8 mouse cellular contexts compared by ENCODE assay signal in the genomic region with DNA sequence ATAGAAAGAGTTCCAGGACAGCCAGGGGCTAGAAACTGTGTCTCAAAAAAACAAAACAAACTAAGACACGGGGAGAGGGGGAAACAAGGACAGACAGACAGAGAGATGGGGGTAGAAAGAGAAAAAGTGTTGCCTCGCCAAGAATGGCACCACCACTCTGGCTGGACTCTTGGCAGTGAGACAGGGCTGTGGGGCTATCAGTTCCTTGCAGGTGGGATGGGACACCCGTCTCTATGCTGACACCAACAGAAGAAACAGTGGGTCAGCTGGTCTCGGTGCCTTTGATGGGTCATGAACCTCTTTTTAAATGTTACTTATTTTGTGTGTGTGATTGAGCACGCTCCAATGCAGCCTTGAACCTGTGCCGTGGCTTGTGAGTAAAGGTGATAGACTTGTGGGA. TPM values are rescaled to one million over a fixed set of nuclear protein-coding genes. Genes with fewer than 3 reads are reported as not detected.
A peak's percentile ranks its signal among the peaks of the same experiment; 100 is the strongest.
DNase-seq lines count a peak whose midpoint lies in the region; ATAC-seq and TF ChIP-seq lines count a peak whose summit lies in the region.
"Had no signal": no experiment of that assay in that cellular context is flagged by ENCODE, and none has a peak within 500 bp of the region (broad histone marks: within the 10 kb centered on the region; RNA-seq: fewer than 3 reads in every experiment).

No protein-coding gene starts in this region.

- no peak for ATAC-seq in heart, embryonic 15.5 days (replicated peaks; ENCODE audit: insufficient number of reproducible peaks, insufficient read depth, low FRiP score, low read depth)
- peak; percentile 42; the same call in 1 of the 2 replicates for ATAC-seq in erythroblast, adult 5-6 weeks (replicated peaks; ENCODE audit: low FRiP score, poor library complexity, severe bottlenecking)

- H3K36me3 ChIP-seq in heart, embryonic 15.5 days = no peaks in the 10 kb centered on the region
- H3K36me3 ChIP-seq in midbrain, embryonic 10.5 days = no peaks in the 10 kb centered on the region

- no peak for TF ChIP-seq POLR2A in bone marrow, adult 2 months (IDR thresholded peaks at IDR 0.05; ENCODE audit: borderline replicate concordance, control insufficient read depth, low read depth, low read length)

- no peaks in the 10 kb centered on the region for H3K9me3 ChIP-seq in heart, embryonic 15.5 days (replicated peaks)
- H3K9me3 ChIP-seq in midbrain, embryonic 10.5 days (replicated peaks) = no peaks in the 10 kb centered on the region

- H3K27me3 ChIP-seq in heart, embryonic 15.5 days = no peaks in the 10 kb centered on the region
- no peaks in the 10 kb centered on the region for H3K27me3 ChIP-seq in midbrain, embryonic 10.5 days (ENCODE audit: low read depth, poor library complexity, severe bottlenecking)

- intact Hi-C loops in left cerebral cortex, adult 2 months (cut with DNase I) = no loop called here

- H3K4me3 ChIP-seq in heart, embryonic 15.5 days = no peak overlapping the region
- no peak overlapping the region for H3K4me3 ChIP-seq in bone marrow, adult 2 months (replicated peaks; ENCODE audit: control insufficient read depth, low read depth, low read length)
- no peak overlapping the region for H3K4me3 ChIP-seq in midbrain, embryonic 10.5 days
- H3K4me3 ChIP-seq in left cerebral cortex, adult 2 months = no peak overlapping the region

- H3K4me2 ChIP-seq in heart, embryonic 15.5 days = no peak overlapping the region

- WGBS in heart, embryonic 15.5 days = 69% methylated on average over 6 of the region's 6 CpGs
- 62% methylated on average over 6 of the region's 6 CpGs for WGBS in bone marrow, adult 2 months
- WGBS in midbrain, embryonic 10.5 days = 76% methylated on average over 6 of the region's 6 CpGs

- peaks cover 22% of the 10 kb centered on the region for H3K4me1 ChIP-seq in heart, embryonic 15.5 days (replicated peaks)
- H3K4me1 ChIP-seq in bone marrow, adult 2 months (ENCODE audit: control insufficient read depth, insufficient read depth, low read length) = peaks cover 3% of the 10 kb centered on the region; the same call in 1 of the 2 replicates
- peaks cover 31% of the 10 kb centered on the region for H3K4me1 ChIP-seq in midbrain, embryonic 10.5 days

- peak overlapping the region; percentile 90 for H3K27ac ChIP-seq in heart, embryonic 15.5 days
- peak overlapping the region; percentile 28; the same call in 1 of the 2 replicates for H3K27ac ChIP-seq in bone marrow, adult 2 months (ENCODE audit: control insufficient read depth, insufficient read depth, low read depth, low read length, poor library complexity)
- H3K27ac ChIP-seq in midbrain, embryonic 10.5 days (replicated peaks) = peak overlapping the region; percentile 90
- H3K27ac ChIP-seq in left cerebral cortex, adult 2 months = no peak overlapping the region

- no peak for DNase-seq in heart, adult 9 months (ENCODE audit: low spot score in 2 of 2)
- DNase-seq in midbrain, embryonic 10.5 days (ENCODE audit: low spot score) = no peak
- DNase-seq in left cerebral cortex, adult 2 months (ENCODE audit: extremely low spot score in 1 of 2, low spot score in 2 of 2) = no peak
- no peak for DNase-seq in adrenal gland, postnatal 14 days
- DNase-seq: liver, postnatal 0 days had no signal

- no peak for TF ChIP-seq CTCF in bone marrow, adult 2 months (IDR thresholded peaks at IDR 0.05; ENCODE audit: control insufficient read depth, insufficient read depth, low read length)
- no peak for TF ChIP-seq CTCF in left cerebral cortex, adult 2 months (IDR thresholded peaks at IDR 0.05)

- no peak overlapping the region for H3K9ac ChIP-seq in heart, embryonic 15.5 days
- H3K9ac ChIP-seq: liver, postnatal 0 days had no signal

RNA-seq across cellular contexts. Expression of a gene that starts 6.8 kb away (rescaled TPM):
- 6.5 and 10.4 TPM in 2 replicates for polyA plus RNA-seq in heart, embryonic 15.5 days (2015; fragmentation: Nextera tagmentation; extraction: Ambion mirVana)
- 10.9 and 14.4 TPM in 2 replicates for polyA plus RNA-seq in bone marrow, adult 2 months (2011; ENCODE audit: insufficient read depth, insufficient read length, low replicate concordance, missing spikeins)
- 1.9 TPM in 2 replicates for total RNA-seq in erythroblast, adult 5-6 weeks (2015; ENCODE audit: low replicate concordance)
- 0.43 and 0.98 TPM in 2 replicates for total RNA-seq in erythroblast, adult 5-6 weeks (2017; ENCODE audit: low replicate concordance)
- polyA plus RNA-seq in midbrain, embryonic 10.5 days (2016; fragmentation: Nextera tagmentation; extraction: Ambion mirVana) = 12.0 and 14.3 TPM in 2 replicates
- total RNA-seq in left cerebral cortex, adult 2 months (2021) = 10 to 100 TPM; 22.8 to 25.1 TPM
- total RNA-seq in adrenal gland, postnatal 14 days (2021) = 9.4 and 13.0 TPM in 2 replicates

RNA-seq across cellular contexts. Expression of a gene that starts 9.7 kb away (rescaled TPM):
- polyA plus RNA-seq in heart, embryonic 15.5 days (2015; fragmentation: Nextera tagmentation; extraction: Ambion mirVana) = 32.9 and 42.9 TPM in 2 replicates
- 3.1 and 4.5 TPM in 2 replicates for polyA plus RNA-seq in bone marrow, adult 2 months (2011; ENCODE audit: insufficient read depth, insufficient read length, low replicate concordance, missing spikeins)
- not detected in 2 replicates for total RNA-seq in erythroblast, adult 5-6 weeks (2015; ENCODE audit: low replicate concordance)
- not detected in 2 replicates for total RNA-seq in erythroblast, adult 5-6 weeks (2017; ENCODE audit: low replicate concordance)
- polyA plus RNA-seq in midbrain, embryonic 10.5 days (2016; fragmentation: Nextera tagmentation; extraction: Ambion mirVana) = 28.9 and 30.0 TPM in 2 replicates
- 1 to 10 TPM; 4.9 to 6.8 TPM for total RNA-seq in left cerebral cortex, adult 2 months (2021)
- 65.1 and 69.7 TPM in 2 replicates for total RNA-seq in adrenal gland, postnatal 14 days (2021)

RNA-seq across cellular contexts. Expression of a gene that starts 26.0 kb away (rescaled TPM):
- 37.7 and 53.3 TPM in 2 replicates for polyA plus RNA-seq in heart, embryonic 15.5 days (2015; fragmentation: Nextera tagmentation; extraction: Ambion mirVana)
- polyA plus RNA-seq in bone marrow, adult 2 months (2011; ENCODE audit: insufficient read depth, insufficient read length, low replicate concordance, missing spikeins) = 9.0 and 15.5 TPM in 2 replicates
- total RNA-seq in erythroblast, adult 5-6 weeks (2015; ENCODE audit: low replicate concordance) = 0.96 and 2.1 TPM in 2 replicates
- 2.6 TPM in 1 of 2 replicates, not detected in the other for total RNA-seq in erythroblast, adult 5-6 weeks (2017; ENCODE audit: low replicate concordance)
- 61.0 and 61.1 TPM in 2 replicates for polyA plus RNA-seq in midbrain, embryonic 10.5 days (2016; fragmentation: Nextera tagmentation; extraction: Ambion mirVana)
- total RNA-seq in left cerebral cortex, adult 2 months (2021) = 1 to 10 TPM; 4.5 to 6.5 TPM
- total RNA-seq in adrenal gland, postnatal 14 days (2021) = 29.2 and 34.7 TPM in 2 replicates

RNA-seq across cellular contexts. Expression of a gene that starts 32.7 kb away (rescaled TPM):
- 70.5 and 95.7 TPM in 2 replicates for polyA plus RNA-seq in heart, embryonic 15.5 days (2015; fragmentation: Nextera tagmentation; extraction: Ambion mirVana)
- polyA plus RNA-seq in bone marrow, adult 2 months (2011; ENCODE audit: insufficient read depth, insufficient read length, low replicate concordance, missing spikeins) = 304 and 461 TPM in 2 replicates
- total RNA-seq in erythroblast, adult 5-6 weeks (2015; ENCODE audit: low replicate concordance) = 85.7 and 166 TPM in 2 replicates
- total RNA-seq in erythroblast, adult 5-6 weeks (2017; ENCODE audit: low replicate concordance) = 227 and 383 TPM in 2 replicates
- 190 and 192 TPM in 2 replicates for polyA plus RNA-seq in midbrain, embryonic 10.5 days (2016; fragmentation: Nextera tagmentation; extraction: Ambion mirVana)
- 100 to 1,000 TPM; 202 to 221 TPM for total RNA-seq in left cerebral cortex, adult 2 months (2021)
- 139 and 168 TPM in 2 replicates for total RNA-seq in adrenal gland, postnatal 14 days (2021)

RNA-seq across cellular contexts. Expression of a gene that starts 45.8 kb away (rescaled TPM):
- polyA plus RNA-seq in heart, embryonic 15.5 days (2015; fragmentation: Nextera tagmentation; extraction: Ambion mirVana) = 6.1 and 11.2 TPM in 2 replicates
- 74.0 and 131 TPM in 2 replicates for polyA plus RNA-seq in bone marrow, adult 2 months (2011; ENCODE audit: insufficient read depth, insufficient read length, low replicate concordance, missing spikeins)
- total RNA-seq in erythroblast, adult 5-6 weeks (2015; ENCODE audit: low replicate concordance) = 19.0 and 21.7 TPM in 2 replicates
- total RNA-seq in erythroblast, adult 5-6 weeks (2017; ENCODE audit: low replicate concordance) = 16.6 and 27.9 TPM in 2 replicates
- 9.6 and 11.0 TPM in 2 replicates for polyA plus RNA-seq in midbrain, embryonic 10.5 days (2016; fragmentation: Nextera tagmentation; extraction: Ambion mirVana)
- total RNA-seq in left cerebral cortex, adult 2 months (2021) = 10 to 100 TPM; 11.6 to 14.4 TPM
- total RNA-seq in adrenal gland, postnatal 14 days (2021) = 8.0 and 11.9 TPM in 2 replicates

Comparison
In these comparisons a context has a peak if more than half of its experiments do, and no peak if none do; other contexts are left out.
1. RNA of a gene that starts 9.7 kb away (total RNA-seq): 65.1 to 69.7 TPM in adrenal gland, postnatal 14 days and 4.9 to 6.8 TPM in left cerebral cortex, adult 2 months; not detected in erythroblast, adult 5-6 weeks; every median in the first group is over 4 times any median in the second.